Mouse (Mus musculus) gonadal fat pad, adult 2 months (tissue): Measurements from ENCODE around the gene Dhx34. TPM values are rescaled to one million over a fixed set of nuclear protein-coding genes. Genes with fewer than 3 reads are reported as not detected.

Experiments
- DNase-seq: peaks from one replicate; pipeline ENCODE4 v3.0.0-alpha.2; 2012; ENCODE audit warnings: low read depth
- polyA plus RNA-seq: library from polyadenylated mRNA; depleted of rRNA; stranded (reverse); fragments of >200 nt; gene quantifications from 2 replicates; pipeline ENCODE4 v1.2.3, GENCODE M21; 2012

Gene Dhx34
- polyA plus RNA-seq, 1 experiment = 18.2 TPM

- DNase-seq = no peak
Observed at GRCm38 (mm10) chr7:16210862-16211365, 10.9 kb downstream of the Dhx34 start.

GRCm38 (mm10) chr7:16208781-16209665, 12.8 kb downstream of the Dhx34 start:
- DNase-seq = no peak

GRCm38 (mm10) chr7:16207496-16207895, 14.3 kb downstream of the Dhx34 start:
- no peak for DNase-seq

GRCm38 (mm10) chr7:16207076-16207475, 14.8 kb downstream of the Dhx34 start:
- no peak for DNase-seq

- DNase-seq = no peak
Observed at GRCm38 (mm10) chr7:16204791-16205190, 17.0 kb downstream of the Dhx34 start.

- no peak for DNase-seq
Observed at GRCm38 (mm10) chr7:16203505-16203903, 18.3 kb downstream of the Dhx34 start.

- DNase-seq = no peak
Observed at GRCm38 (mm10) chr7:16202756-16203504, 18.9 kb downstream of the Dhx34 start.

GRCm38 (mm10) chr7:16201136-16201535, 20.7 kb downstream of the Dhx34 start:
- DNase-seq = no peak

- DNase-seq = no peak
Observed at GRCm38 (mm10) chr7:16198540-16198939, 23.3 kb downstream of the Dhx34 start.

GRCm38 (mm10) chr7:16197166-16197565, 24.7 kb downstream of the Dhx34 start:
- DNase-seq = no peak

- DNase-seq = no peak
Observed at GRCm38 (mm10) chr7:16196616-16197015, 25.2 kb downstream of the Dhx34 start.

GRCm38 (mm10) chr7:16193702-16194101, 28.1 kb downstream of the Dhx34 start:
- DNase-seq = no peak

- no peak for DNase-seq
Observed at GRCm38 (mm10) chr7:16192315-16192714, 29.5 kb downstream of the Dhx34 start.

GRCm38 (mm10) chr7:16187494-16187893, 34.3 kb downstream of the Dhx34 start:
- no peak for DNase-seq

GRCm38 (mm10) chr7:16183663-16184062, 38.2 kb downstream of the Dhx34 start:
- DNase-seq = no peak

GRCm38 (mm10) chr7:16178114-16178513, 43.7 kb downstream of the Dhx34 start:
- no peak for DNase-seq

- no peak for DNase-seq
Observed at GRCm38 (mm10) chr7:16175542-16175931, 46.3 kb downstream of the Dhx34 start.

- DNase-seq = no peak
Observed at GRCm38 (mm10) chr7:16174597-16175541, 47.0 kb downstream of the Dhx34 start, which contains the start of gene Meis3. Gene Meis3, plus strand, starts transcription at chr7:16175090.

GRCm38 (mm10) chr7:16173146-16173545, 48.7 kb downstream of the Dhx34 start:
- no peak for DNase-seq

GRCm38 (mm10) chr7:16172586-16173140, 49.2 kb downstream of the Dhx34 start:
- no peak for DNase-seq

GRCm38 (mm10) chr7:16172141-16172581, 49.7 kb downstream of the Dhx34 start:
- no peak for DNase-seq
